Mouse (Mus musculus) cerebellum, adult 9-11 months (tissue): ENCODE measurements around the gene Fam160a1.

Experiments
- DNase-seq: peaks from one replicate; pipeline ENCODE4 v3.0.0; 2022

Gene Fam160a1

GRCm38 (mm10) chr3:85741767-85742166, 75.3 kb downstream of the Fam160a1 start:
- DNase-seq = no peak

- DNase-seq = no peak
Measured at GRCm38 (mm10) chr3:85738591-85738990, 78.5 kb downstream of the Fam160a1 start.

GRCm38 (mm10) chr3:85733939-85734729, 83.0 kb downstream of the Fam160a1 start:
- no peak for DNase-seq

- DNase-seq = no peak
Measured at GRCm38 (mm10) chr3:85727171-85727570, 89.9 kb downstream of the Fam160a1 start.

GRCm38 (mm10) chr3:85725971-85726370, 91.1 kb downstream of the Fam160a1 start:
- DNase-seq = no peak

- DNase-seq = no peak
Measured at GRCm38 (mm10) chr3:85725110-85725509, 92.0 kb downstream of the Fam160a1 start.

GRCm38 (mm10) chr3:85722581-85722980, 94.5 kb downstream of the Fam160a1 start:
- DNase-seq = no peak

- DNase-seq = no peak
Measured at GRCm38 (mm10) chr3:85715764-85716297, 101.3 kb downstream of the Fam160a1 start.

- DNase-seq = no peak
Measured at GRCm38 (mm10) chr3:85713936-85714709, 103.0 kb downstream of the Fam160a1 start.

GRCm38 (mm10) chr3:85710695-85711094, 106.4 kb downstream of the Fam160a1 start:
- DNase-seq = no peak

- no peak for DNase-seq
Measured at GRCm38 (mm10) chr3:85707421-85707820, 109.7 kb downstream of the Fam160a1 start.

- DNase-seq = peak; percentile 63
Measured at GRCm38 (mm10) chr3:85703141-85703882, 113.8 kb downstream of the Fam160a1 start.

GRCm38 (mm10) chr3:85698496-85698895, 118.6 kb downstream of the Fam160a1 start:
- no peak for DNase-seq

- peak; percentile 36 for DNase-seq
Measured at GRCm38 (mm10) chr3:85695056-85695455, 122.0 kb downstream of the Fam160a1 start.

- DNase-seq = no peak
Measured at GRCm38 (mm10) chr3:85693013-85693412, 124.1 kb downstream of the Fam160a1 start.

GRCm38 (mm10) chr3:85691134-85691533, 126.0 kb downstream of the Fam160a1 start:
- no peak for DNase-seq

GRCm38 (mm10) chr3:85688341-85688740, 128.8 kb downstream of the Fam160a1 start:
- no peak for DNase-seq

- DNase-seq = no peak
Measured at GRCm38 (mm10) chr3:85685271-85685670, 131.8 kb downstream of the Fam160a1 start.

- no peak for DNase-seq
Measured at GRCm38 (mm10) chr3:85683618-85684017, 133.5 kb downstream of the Fam160a1 start.

- no peak for DNase-seq
Measured at GRCm38 (mm10) chr3:85681136-85681535, 136.0 kb downstream of the Fam160a1 start.

GRCm38 (mm10) chr3:85679960-85680359, 137.1 kb downstream of the Fam160a1 start:
- DNase-seq = no peak

GRCm38 (mm10) chr3:85679312-85679933, 137.7 kb downstream of the Fam160a1 start:
- DNase-seq = no peak

GRCm38 (mm10) chr3:85677952-85678351, 139.1 kb downstream of the Fam160a1 start:
- DNase-seq = no peak
